Mouse (Mus musculus) spleen, postnatal 36 days (tissue): ENCODE data around the gene Cdh13.

Experiments used
- DNase-seq, 2 experiments: peaks; one replicate each; pipeline ENCODE4 v3.0.0; 2022; ENCODE audit warnings: low spot score in 2 of 2, mixed read lengths in 1 of 2

The Cdh13 gene

DNA sequence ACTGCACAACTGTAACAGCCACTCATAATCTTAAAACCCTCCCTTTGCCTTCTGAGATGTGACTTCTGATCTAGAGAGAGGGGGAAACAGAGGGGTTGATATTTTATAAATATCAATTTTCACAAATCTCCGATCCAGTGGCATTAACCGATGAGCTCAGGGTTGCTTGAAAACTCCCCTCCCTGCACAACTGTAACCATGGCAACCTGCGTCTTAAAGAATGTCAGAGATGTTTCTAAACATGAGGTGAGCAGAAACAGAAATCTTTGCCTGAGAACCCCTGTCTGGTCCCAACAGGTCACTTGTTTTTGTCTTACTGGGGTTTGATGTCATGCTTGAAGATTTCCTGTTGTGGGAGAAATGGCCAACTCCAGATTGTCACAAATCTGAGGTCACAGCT is 513.6 kb downstream of the Cdh13 start:
- no peak for DNase-seq

DNA sequence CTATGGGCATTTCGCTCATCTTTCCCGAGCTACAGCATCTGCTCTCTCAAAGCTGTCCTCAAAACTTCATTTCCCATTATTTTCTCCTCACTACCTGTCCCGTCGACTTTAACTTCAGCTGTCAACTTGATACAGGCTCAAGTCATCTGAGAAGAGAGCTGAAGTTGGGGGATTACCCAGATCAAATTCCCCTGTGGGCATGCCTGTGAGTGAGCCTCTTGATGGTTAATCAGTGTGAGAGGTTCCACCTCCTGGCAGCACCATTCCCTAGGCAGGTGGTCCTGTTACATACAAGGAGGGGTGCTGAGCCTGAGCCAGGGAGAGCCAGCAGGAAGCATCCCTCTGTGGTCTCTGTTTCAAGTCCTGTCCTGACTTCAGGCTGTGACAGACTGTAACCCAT is 519.6 kb downstream of the Cdh13 start:
- no peak for DNase-seq

DNA sequence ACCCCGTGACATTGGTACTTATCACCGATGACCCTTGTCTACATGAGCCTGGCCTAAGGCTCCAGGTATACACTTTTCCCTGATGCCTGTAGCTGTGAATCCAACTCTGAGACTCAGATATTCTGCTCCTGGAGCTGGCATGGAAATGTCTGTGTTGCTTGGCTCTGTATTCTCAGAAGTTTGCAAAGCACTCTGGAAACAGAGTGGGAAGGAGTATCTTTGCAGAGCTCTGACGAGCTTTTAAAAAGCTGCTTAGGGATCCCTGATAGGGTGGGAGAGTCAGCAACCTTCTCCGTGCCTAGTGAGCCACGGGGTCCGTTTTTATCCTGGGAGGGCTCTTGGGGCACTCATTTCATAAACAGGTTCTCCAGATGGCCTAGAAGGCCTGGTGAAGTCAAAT is 526.1 kb downstream of the Cdh13 start:
- DNase-seq = no peak

DNA sequence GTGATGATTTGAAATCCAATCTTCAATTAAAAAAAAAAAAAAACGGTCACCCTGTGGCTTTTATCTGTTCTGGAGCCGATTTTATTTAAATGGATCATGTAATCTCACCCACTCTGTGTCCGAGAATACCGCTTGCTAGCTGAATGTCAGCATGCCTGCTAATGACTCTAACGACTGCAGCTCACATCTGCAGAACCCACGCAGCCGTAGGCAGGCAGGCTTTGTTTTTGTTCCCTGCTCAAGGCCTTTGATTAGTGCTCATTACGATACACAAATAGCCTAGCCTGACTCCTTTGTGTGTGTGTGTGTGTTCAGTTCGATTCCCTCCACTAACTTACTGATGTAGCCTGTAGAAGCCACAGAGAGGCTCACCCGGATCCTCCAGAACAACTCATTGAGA is 531.5 kb downstream of the Cdh13 start:
- DNase-seq = no peak

DNA sequence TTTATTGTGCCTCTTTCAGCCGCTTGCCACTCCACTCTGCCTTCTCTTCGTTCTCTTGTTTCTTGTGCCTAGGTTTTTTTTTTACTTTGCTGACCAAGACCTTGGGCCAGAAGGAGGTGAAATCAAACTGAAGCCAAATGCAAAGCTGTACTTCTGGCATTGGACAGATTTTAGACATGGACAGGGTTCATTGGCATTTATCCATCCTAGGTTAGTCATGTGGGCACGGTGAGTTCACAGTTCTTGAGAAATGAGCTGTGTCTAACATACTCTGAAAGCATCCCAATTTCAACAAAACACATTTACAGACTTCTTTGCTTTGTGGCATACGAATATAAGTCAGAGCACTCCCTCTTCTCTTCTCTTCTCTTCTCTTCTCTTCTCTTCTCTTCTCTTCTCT is 543.2 kb downstream of the Cdh13 start:
- no peak for DNase-seq

DNA sequence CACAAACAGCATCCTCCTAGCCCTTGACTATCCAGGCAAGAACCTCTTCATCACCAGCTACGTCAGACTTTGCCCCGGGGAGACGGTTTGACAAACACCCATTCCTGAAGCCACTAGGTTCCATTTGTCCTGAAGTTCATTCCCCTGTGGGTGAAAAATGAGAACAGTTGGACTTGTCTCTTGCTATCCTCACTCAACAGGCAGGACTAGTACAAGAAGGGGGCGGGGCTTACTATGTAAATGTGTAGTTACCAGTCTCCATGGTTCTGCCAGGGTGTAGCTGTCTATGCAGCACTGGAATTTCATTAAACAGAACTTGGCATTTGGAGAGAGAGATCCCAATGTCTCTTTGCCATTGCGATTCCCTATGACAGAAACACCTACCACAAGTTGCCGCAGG is 544.2 kb downstream of the Cdh13 start:
- no peak for DNase-seq

DNA sequence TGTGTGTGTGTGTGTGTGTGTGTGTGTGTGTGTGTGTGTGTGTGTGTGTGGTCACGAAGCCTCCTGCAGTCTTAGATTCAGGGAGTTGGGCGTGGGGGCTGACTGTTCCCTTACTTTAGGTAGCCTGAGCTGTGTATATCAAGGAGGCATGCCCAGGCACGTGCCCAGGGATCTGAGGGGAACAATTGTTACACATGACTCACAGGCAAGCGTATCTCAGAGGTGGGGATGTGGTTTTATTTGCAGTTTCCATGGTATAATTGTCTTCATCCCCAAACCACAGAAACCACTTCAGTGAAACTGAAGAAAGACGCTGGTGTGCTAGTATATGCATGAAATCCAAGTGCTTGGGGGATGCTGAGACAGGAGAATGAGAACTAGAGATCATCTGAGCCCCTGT is 546.8 kb downstream of the Cdh13 start:
- DNase-seq = no peak

DNA sequence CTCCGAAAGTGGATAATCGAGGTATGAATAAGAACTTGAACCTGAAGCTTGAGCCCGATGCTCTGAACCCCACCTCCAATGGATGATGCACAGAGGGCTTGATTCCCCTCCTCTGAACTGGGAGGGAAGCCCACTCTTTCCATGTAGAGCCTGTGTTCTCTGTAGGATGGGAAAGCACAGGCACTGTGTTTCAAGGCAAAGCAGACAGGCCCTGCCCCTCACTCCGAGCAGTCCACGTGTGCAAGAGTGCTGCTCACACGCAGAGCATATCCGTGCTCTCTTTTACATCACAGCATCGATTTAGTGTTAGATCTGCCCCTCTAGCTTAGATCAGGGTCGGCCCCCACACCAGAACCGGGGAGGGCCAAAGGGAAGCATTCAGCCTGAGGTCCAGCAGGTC is 547.5 kb downstream of the Cdh13 start:
- no peak for DNase-seq

DNA sequence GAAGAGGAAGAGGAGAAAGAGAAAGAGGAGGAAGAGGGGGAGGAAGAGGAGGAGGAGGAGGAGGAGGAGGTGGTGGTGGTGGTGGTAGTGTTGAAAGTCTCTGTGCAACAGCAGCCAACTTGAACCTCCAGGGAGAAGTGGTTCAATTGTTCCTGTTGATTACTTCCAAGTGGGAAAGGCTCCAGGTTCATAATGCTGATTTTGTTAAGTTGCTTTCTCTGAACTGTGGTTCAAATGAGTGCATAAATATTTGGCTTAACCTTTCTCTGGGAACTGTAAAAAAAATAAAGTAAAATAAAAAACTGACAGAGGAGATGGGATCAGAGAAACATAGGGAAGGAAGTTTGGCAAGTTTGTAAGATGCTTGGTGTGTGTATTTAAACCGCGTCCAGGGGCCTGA is 555.3 kb downstream of the Cdh13 start:
- DNase-seq = no peak

DNA sequence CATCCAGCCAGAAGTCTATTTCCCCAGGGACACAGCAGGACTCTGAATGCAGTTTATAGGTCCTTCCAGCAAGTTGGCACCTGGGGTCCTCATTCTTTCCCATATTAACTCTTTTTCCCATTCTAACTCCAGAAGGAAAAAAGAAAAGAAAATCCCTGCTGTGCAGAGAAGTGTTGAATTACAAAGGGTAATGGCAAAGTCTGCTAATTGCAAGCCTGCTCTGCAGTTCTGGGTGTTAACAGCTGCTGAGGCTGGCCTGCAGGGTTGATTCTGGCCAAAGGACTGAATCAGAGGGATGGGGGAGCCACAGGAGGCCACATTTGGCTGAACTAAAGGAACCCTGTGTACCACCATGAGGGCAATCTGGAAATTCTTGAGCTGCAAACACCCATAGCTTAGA is 562.2 kb downstream of the Cdh13 start:
- no peak for DNase-seq

DNA sequence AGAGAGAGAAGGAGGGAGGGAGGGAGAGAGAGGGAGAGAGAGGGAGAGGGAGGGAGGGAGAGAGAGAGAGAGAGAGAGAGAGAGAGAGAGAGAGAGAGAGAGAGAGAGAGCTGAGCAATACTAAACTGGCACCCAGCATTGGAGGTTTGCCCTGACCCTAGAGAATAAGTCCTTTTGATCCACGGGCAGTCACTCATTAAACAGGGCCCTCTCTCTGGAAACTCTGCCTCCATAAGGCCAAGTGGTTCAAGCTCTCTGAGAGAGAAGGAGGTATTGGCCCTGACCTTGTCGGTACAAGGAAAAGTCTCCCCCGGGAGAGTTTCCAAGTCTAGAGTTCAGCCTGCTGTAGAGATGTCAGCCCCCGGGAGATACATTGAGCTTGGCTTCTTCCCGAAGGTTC is 564.5 kb downstream of the Cdh13 start:
- DNase-seq = no peak

DNA sequence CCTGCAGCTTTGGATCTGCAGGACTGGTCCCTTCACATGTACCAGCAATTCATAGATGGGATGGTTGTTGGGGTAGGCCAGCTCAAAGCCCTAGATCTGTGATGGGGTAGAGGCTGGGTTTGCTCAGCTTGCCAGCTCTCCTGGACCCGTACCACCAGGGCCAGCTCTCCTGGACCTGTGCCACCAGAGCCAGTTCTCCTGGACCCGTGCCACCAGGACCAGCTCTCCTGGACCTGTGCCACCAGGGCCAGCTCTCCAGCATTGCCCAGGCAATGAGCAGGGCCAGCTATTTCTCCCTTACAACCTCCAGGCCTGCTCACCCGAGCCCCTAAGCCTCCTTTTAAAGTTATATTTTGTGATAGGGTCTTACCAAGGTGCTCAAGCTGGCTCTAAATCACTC is 566.0 kb downstream of the Cdh13 start:
- no peak for DNase-seq

DNA sequence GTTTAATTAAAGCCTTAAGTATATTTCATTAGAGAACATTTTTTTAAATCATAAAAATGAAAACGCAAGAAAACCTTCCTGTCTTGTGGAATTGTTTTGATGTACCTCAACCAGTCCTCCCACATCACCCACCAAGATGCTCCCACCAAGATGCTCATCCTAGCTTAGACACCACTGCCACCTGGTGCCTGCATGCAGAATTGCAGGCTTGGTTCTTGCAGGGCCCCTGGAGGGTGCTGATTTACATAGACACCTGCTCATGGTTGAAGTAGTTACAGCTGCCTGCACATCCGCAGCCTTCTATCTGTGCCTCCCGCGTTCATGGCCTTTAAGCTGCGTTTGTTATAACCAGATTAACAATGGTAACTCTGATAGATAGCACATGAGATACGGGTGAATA is 566.8 kb downstream of the Cdh13 start:
- peak; percentile 12 to 15 for DNase-seq

DNA sequence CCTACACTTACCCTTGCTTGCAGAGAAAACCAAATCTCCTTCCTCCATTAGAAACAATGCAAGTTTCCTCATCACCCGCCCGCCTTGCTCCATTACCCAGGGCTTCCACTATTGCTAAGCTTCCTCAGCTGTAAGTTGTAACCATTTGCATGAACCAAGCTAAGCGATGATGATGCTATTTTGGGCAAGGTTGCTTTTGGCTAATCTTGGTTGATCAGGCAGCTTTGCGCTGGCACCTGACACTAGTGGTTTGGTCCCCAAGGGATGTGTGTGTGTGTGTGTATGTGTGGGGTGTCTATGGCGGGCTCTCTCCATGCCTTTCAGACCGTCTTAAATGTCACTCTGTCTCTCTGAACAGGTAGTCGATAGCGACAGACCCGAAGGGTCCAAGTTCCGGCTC is 567.8 kb downstream of the Cdh13 start:
- peak in 1 of 2 experiments; percentile 2 for DNase-seq

DNA sequence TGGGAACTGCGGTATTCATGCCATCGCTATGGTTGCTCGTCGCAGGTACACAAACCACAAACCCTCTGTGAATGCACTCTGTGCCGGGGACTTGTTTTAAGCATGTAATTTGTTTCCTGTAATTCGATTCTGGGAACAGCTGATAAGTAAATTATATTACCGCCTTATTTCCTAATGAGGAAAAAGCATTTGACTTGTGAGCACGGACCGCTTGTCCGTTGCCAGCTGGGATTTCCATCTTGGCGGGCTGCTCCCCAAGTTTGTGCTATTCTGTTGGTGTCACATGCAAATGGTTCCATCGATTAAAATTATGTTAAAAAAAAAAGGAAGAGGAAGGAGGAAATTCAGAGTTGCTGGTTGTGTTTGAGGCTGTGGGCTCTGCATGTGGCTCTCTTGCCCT is 569.3 kb downstream of the Cdh13 start:
- DNase-seq = no peak

DNA sequence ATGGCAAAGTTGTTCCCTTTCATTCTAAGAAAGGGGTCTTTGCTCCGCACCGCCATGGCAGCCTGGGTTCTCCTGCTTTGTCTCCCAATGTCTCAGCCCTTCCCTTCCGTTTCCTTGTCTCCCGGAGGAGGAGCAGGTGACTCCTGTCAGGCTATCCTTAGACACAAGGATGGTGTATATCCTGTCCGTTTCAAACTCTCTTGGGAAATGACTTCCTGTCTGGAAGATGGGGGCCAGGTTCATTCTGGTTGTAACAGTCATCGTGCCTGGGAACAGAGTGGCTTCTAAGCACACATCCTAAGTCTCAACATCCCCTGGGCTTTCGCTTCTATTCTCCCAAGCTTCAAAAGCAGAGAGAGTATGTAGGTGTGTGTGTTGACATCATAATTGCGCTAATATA is 571.1 kb downstream of the Cdh13 start:
- no peak for DNase-seq

DNA sequence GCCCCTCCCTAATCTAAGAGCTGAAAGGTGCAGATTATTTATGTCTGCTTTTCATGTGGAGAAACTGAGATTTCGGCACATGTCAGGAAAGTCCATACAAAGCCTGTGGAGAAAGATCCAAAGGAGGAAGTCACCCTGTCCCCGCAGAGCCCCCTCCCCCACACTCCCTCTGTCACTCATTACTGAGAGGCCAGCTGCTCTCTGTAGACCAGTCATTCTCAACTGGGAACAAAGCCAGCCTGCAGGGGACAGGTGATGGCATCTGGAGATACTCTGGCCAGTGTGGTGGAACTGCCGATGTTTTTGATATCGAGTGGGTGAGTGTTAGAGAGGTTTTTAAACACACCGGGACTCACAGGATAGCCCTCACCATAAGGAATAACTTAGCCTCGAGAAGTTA is 582.8 kb downstream of the Cdh13 start:
- DNase-seq = no peak

DNA sequence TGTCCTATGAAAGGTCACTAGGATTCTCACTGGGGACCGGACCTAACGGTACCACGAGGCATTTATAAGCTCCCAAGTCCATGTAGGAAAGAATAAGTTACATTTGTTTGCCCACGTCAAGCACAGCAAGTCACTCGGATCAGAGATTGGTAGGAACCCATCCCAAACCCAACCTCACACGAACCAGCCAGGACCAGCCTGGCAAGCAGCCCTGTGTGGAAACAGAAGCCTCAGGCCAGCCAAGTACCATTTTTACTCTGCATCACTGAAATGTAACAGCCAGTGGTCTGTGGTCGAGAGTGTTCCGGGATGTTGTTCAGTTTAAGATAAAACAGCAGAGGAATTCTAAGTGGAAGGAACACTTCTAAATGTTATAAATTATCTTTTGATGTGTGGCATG is 587.2 kb downstream of the Cdh13 start:
- DNase-seq = no peak

DNA sequence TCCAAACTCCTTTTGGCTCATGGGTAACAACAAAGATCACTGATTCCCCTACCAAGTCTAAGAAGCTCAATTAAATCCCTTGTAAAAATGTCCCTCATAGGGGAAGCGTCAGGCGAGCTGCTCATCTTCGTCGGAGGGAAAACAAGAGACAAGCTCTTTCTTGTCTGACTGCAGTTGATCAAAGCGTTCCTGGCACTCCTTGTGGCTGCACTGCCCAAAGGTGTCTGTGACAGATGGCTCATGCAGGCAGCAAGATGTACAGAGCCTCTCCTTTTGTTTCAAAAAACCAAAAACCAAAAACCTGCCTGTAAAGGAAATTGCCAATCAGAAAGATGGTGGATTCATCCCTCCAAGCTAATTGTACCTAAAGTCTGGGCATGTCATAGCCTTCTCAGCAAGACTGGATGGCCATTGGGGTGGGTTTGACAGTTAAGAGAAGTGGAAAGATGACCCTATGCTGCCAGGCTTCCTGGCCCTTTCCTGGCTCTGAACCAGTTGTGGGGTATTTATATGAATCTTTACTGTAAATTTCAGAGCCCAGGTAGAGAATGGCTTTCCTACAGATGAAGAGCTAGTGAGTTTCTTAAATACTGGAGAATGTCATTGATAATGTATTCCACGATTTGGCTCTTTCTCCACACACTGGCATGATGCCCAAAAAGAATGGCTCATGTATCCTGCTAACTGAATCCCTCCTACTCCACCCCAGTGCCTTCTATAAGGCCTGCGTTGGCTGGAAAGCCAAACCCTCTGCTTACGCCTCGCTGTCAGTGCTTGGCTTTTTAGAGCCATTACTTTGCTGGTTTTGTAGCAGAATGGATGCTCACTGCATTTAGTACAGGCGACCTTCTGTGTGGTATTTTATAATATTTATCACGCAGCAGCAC is 596.6 kb downstream of the Cdh13 start:
- DNase-seq = no peak

DNA sequence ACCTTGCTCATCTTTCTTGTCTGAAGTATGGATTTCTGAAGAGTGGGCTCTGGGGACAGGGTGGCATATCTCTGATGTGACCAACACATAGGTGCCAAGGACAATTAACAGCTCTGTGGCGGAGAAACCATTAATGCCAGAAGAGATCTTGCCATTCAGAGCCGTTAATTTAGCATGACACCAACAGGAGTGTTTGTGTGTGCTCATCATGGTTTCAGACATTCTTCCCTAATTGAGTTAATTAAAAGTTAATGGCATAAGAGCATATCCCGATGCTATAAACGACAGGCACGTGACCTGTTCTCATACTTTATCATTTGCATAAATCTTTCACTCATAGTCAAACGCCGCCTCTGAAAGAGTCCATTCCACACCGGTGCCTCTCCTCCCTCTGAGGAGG is 600.8 kb downstream of the Cdh13 start:
- no peak for DNase-seq

DNA sequence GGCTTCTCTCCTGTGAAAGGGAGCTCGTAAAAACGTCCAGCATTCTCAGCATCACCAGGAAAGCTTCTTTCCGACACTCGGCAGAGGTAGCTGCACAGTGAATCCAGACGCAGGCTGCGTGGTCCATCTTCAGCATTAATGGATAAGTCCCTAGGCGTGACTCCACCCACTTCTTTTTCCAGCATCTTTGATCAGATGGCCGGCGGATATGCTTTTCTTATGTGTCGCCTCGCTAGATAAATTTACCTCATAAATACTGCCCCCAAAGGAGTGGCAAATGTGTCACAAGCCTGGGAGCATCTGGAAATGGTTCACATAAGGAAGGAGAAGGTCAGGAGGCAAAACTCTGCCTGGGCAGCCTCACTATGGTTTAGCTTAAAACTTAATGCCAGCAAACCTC is 601.5 kb downstream of the Cdh13 start:
- DNase-seq = no peak

DNA sequence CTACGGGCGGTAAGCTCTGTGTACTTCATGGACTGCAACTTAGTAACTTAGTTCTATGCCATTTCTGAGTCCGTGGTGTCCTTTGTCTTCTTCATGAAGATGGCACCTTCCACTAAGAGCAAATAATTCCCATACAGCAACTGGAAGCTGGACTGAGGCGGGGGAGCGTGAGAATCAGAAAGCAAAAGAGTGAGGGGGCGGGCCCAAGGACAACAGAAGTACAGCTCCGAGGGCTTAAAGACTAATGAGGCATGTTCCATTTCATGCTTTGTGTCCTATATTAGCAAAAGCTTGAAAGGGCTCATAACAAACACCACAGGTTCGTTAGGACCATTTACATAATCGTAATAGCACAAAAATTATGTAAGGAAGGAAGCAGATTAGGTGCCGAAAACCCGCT is 618.9 kb downstream of the Cdh13 start:
- no peak for DNase-seq

DNA sequence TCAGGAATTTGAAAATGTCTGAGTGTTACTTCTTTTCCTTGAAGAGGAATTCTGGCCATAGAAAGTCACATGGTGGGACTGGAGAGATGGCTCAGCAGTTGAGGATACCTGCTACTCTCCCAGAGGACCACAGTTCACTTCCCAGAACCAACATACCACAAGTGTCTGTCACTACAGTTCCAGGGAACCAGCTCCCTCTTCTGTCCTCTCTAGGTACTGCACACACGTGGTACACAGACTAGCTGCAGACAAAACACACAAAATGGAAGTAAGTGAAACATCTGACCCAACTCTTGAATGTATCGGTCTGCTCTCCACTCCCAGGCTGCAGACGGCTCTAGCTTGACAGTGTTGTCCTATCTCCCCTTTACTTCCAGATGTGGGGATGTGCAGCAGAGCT is 633.0 kb downstream of the Cdh13 start:
- DNase-seq = no peak

DNA sequence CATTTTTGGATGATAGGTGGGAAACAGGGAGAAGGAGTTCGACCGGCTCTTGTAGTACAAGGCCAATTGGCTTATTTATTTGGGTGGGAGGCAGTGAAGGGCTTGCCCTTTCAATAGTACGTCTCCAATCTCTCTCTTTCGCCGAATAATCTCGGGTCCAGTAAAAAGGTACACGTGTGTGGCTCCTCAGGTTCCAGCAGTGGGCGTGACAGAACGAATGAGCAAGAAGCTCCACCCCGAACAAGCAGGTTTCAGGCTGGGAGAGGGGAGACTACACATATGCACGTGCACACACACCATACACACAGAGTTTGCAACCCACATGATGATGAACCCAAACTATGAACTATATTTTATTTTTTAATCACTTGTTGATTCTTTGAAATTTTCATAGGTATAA is 653.9 kb downstream of the Cdh13 start:
- DNase-seq = no peak
